Mouse (Mus musculus) G1E-ER4 (cell line): Measurements from ENCODE around the gene Tenm4. TPM values are rescaled to one million over a fixed set of nuclear protein-coding genes. Genes with fewer than 3 reads are reported as not detected.

Experiments used
- GATA1 ChIP-seq: IDR thresholded peaks from one replicate; pipeline ENCODE4 v1.8.0; 2012; ENCODE audit warnings: low read length, inconsistent platforms
- polyA plus RNA-seq: library from polyadenylated mRNA; stranded (reverse); fragments of >175 nt; gene quantifications from 2 replicates; pipeline ENCODE4 v1.2.3, GENCODE M21; 2012

Tenm4 gene
- polyA plus RNA-seq, 1 experiment = not detected

GRCm38 (mm10) chr7:96171596-96172563 lies 834 bp downstream of the Tenm4 start:
- TF ChIP-seq GATA1 = no peak

- TF ChIP-seq GATA1 = no peak
These were observed 5.7 kb downstream of the Tenm4 start for GRCm38 (mm10) chr7:96176781-96177180.

- no peak for TF ChIP-seq GATA1
These were observed 10.7 kb downstream of the Tenm4 start for GRCm38 (mm10) chr7:96181751-96182150.

- no peak for TF ChIP-seq GATA1
These were observed 12.1 kb downstream of the Tenm4 start for GRCm38 (mm10) chr7:96183195-96183594.

- no peak for TF ChIP-seq GATA1
These were observed 14.4 kb downstream of the Tenm4 start for GRCm38 (mm10) chr7:96185411-96185810.

GRCm38 (mm10) chr7:96203812-96204560 lies 32.9 kb downstream of the Tenm4 start:
- no peak for TF ChIP-seq GATA1

GRCm38 (mm10) chr7:96204809-96205350 lies 33.8 kb downstream of the Tenm4 start:
- TF ChIP-seq GATA1 = no peak

- no peak for TF ChIP-seq GATA1
These were observed 36.0 kb downstream of the Tenm4 start for GRCm38 (mm10) chr7:96207071-96207470.

- TF ChIP-seq GATA1 = no peak
These were observed 38.9 kb downstream of the Tenm4 start for GRCm38 (mm10) chr7:96209783-96210524.

- no peak for TF ChIP-seq GATA1
These were observed 39.7 kb downstream of the Tenm4 start for GRCm38 (mm10) chr7:96210525-96211369.

- TF ChIP-seq GATA1 = no peak
These were observed 40.6 kb downstream of the Tenm4 start for GRCm38 (mm10) chr7:96211618-96212021.

GRCm38 (mm10) chr7:96212224-96212591 lies 41.2 kb downstream of the Tenm4 start:
- no peak for TF ChIP-seq GATA1

GRCm38 (mm10) chr7:96212592-96213541 lies 41.8 kb downstream of the Tenm4 start:
- no peak for TF ChIP-seq GATA1

- TF ChIP-seq GATA1 = no peak
These were observed 42.7 kb downstream of the Tenm4 start for GRCm38 (mm10) chr7:96213741-96214140.
